Mouse (Mus musculus) heart, postnatal 0 days (tissue): ENCODE measurements around the gene Cers3. TPM values are rescaled to one million over a fixed set of nuclear protein-coding genes. Genes with fewer than 3 reads are reported as not detected.

Experiments used
- ATAC-seq: fragments of 200-750 bp; cut with Nextera tagmentation; 2 replicates; pipeline ENCODE4 v1.8.0; 2017; ENCODE audit warnings: low read depth, moderate number of reproducible peaks, moderate library complexity; ENCODE audit not compliant: insufficient read depth
- DNase-seq: peaks from one replicate; pipeline ENCODE4 v3.0.0-alpha.2; 2016; ENCODE audit warnings: low spot score
- H3K27ac ChIP-seq: fragments of 300-500 bp; sonication (generic); 2 replicates; pipeline ENCODE4 v1.5.1; 2014; ENCODE audit warnings: low read depth, mild to moderate bottlenecking
- H3K27me3 ChIP-seq: fragments of 300-500 bp; sonication (generic); 2 replicates; pipeline ENCODE4 v1.6.1; 2014; ENCODE audit warnings: low read length, mixed read lengths; ENCODE audit not compliant: control insufficient read depth, insufficient read depth
- H3K36me3 ChIP-seq: fragments of 300-500 bp; sonication (generic); replicated peaks from 2 replicates; pipeline ENCODE4 v1.6.1; 2014; ENCODE audit warnings: low read length, mixed read lengths; ENCODE audit not compliant: control insufficient read depth, insufficient read depth
- H3K4me1 ChIP-seq: fragments of 300-500 bp; sonication (generic); 2 replicates; pipeline ENCODE4 v1.6.1; 2014; ENCODE audit warnings: antibody characterized with exemption; ENCODE audit not compliant: control insufficient read depth, insufficient read depth
- H3K4me2 ChIP-seq: fragments of 300-500 bp; sonication (generic); 2 replicates; pipeline ENCODE4 v1.6.1; 2014; ENCODE audit warnings: low read depth, mild to moderate bottlenecking, low read length, moderate library complexity
- H3K4me3 ChIP-seq: fragments of 300-500 bp; sonication (generic); 2 replicates; pipeline ENCODE4 v1.5.1; 2014; ENCODE audit warnings: low read depth, low read length
- H3K9ac ChIP-seq: fragments of 300-500 bp; sonication (generic); replicated peaks from 2 replicates; pipeline ENCODE4 v1.6.1; 2014; ENCODE audit warnings: low read depth, low read length, mixed read lengths
- H3K9me3 ChIP-seq: fragments of 300-500 bp; sonication (generic); replicated peaks from 2 replicates; pipeline ENCODE4 v1.6.1; 2016; ENCODE audit warnings: low read length; ENCODE audit not compliant: control insufficient read depth
- CTCF ChIP-seq: IDR thresholded peaks from 2 replicates; pipeline ENCODE4 v1.5.1; 2016; ENCODE audit warnings: antibody characterized with exemption, control low read depth, low read depth
- EP300 ChIP-seq: IDR thresholded peaks from 2 replicates; pipeline ENCODE4 v1.6.1; 2016; ENCODE audit warnings: antibody characterized with exemption, low read depth
- WGBS: fragments of 180-500 bp; shearing (Covaris S2); extraction: QIAGEN DNeasy Blood & Tissue Kit; methylation state at CpG from one replicate; pipeline ENCODE4 v1.1.7; 2014; 5-methylcytosine and 5-hydroxymethylcytosine counted together
- polyA plus RNA-seq: library from polyadenylated mRNA; unstranded; fragments of >200 nt; fragmentation: Nextera tagmentation; extraction: Ambion mirVana; gene quantifications from 2 replicates; pipeline ENCODE4 v1.2.1, GENCODE M21; 2015
- total RNA-seq: library from RNA; depleted of rRNA; stranded (reverse); fragments of >200 nt; gene quantifications from 2 replicates; pipeline ENCODE4 v1.2.3, GENCODE M21; 2014; ENCODE audit warnings: low replicate concordance

The Cers3 gene
- total and polyA plus RNA-seq, 2 experiments from 2014 or later, result 0.19 to 9.5 TPM

- no peak overlapping the region for H3K4me3 ChIP-seq
- H3K36me3 ChIP-seq, result no peaks in the 10 kb centered on the region
- H3K9ac ChIP-seq, result no peak overlapping the region
- H3K4me1 ChIP-seq, result peaks cover 2% of the 10 kb centered on the region
- H3K27me3 ChIP-seq, result no peaks in the 10 kb centered on the region
- TF ChIP-seq EP300 (no peak), CTCF (no peak)
- no peaks in the 10 kb centered on the region for H3K9me3 ChIP-seq
- no peak for DNase-seq
- WGBS, result 73% methylated on average over 3 of the region's 3 CpGs
- H3K4me2 ChIP-seq, result no peak overlapping the region
- H3K27ac ChIP-seq, result no peak overlapping the region
- no peak for ATAC-seq
Observed at GRCm38 (mm10) chr7:66806801-66807200, 63.5 kb downstream of the Cers3 start.

GRCm38 (mm10) chr7:66810436-66810835 is 67.1 kb downstream of the Cers3 start:
- no peak for ATAC-seq
- DNase-seq, result no peak
- Histone ChIP-seq H3K4me1 (no peaks in the 10 kb centered on the region), H3K4me3 (no peak overlapping the region), H3K36me3 (no peaks in the 10 kb centered on the region), H3K9me3 (no peaks in the 10 kb centered on the region), H3K4me2 (no peak overlapping the region), H3K9ac (no peak overlapping the region), H3K27me3 (no peaks in the 10 kb centered on the region), H3K27ac (no peak overlapping the region)
- TF ChIP-seq EP300 (no peak), CTCF (no peak)
- WGBS, result 92% methylated on average over 7 of the region's 7 CpGs

- Histone ChIP-seq H3K27me3 (no peaks in the 10 kb centered on the region), H3K4me2 (no peak overlapping the region), H3K4me3 (no peak overlapping the region), H3K4me1 (no peaks in the 10 kb centered on the region), H3K9me3 (no peaks in the 10 kb centered on the region), H3K36me3 (no peaks in the 10 kb centered on the region), H3K27ac (no peak overlapping the region), H3K9ac (no peak overlapping the region)
- WGBS, result 70% methylated on average over 1 of the region's 1 CpGs
- ATAC-seq (no peak), DNase-seq (no peak)
- no peak for TF ChIP-seq EP300
- TF ChIP-seq CTCF, result no peak
Observed at GRCm38 (mm10) chr7:66811294-66811693, 68.0 kb downstream of the Cers3 start.

GRCm38 (mm10) chr7:66812289-66812688 is 69.0 kb downstream of the Cers3 start:
- DNase-seq (no peak), ATAC-seq (no peak)
- Histone ChIP-seq H3K27me3 (no peaks in the 10 kb centered on the region), H3K4me2 (no peak overlapping the region), H3K9me3 (no peaks in the 10 kb centered on the region), H3K4me1 (no peaks in the 10 kb centered on the region), H3K36me3 (no peaks in the 10 kb centered on the region), H3K4me3 (no peak overlapping the region), H3K27ac (no peak overlapping the region), H3K9ac (no peak overlapping the region)
- TF ChIP-seq CTCF (no peak), EP300 (no peak)
- WGBS, result 90% methylated on average over 4 of the region's 4 CpGs

- Histone ChIP-seq H3K9me3 (no peaks in the 10 kb centered on the region), H3K9ac (no peak overlapping the region), H3K4me3 (no peak overlapping the region), H3K27me3 (no peaks in the 10 kb centered on the region), H3K4me1 (no peaks in the 10 kb centered on the region), H3K36me3 (no peaks in the 10 kb centered on the region), H3K4me2 (no peak overlapping the region), H3K27ac (no peak overlapping the region)
- WGBS, result 42% methylated on average over 9 of the region's 9 CpGs
- DNase-seq, result no peak
- no peak for ATAC-seq
- TF ChIP-seq CTCF (no peak), EP300 (no peak)
Observed at GRCm38 (mm10) chr7:66812737-66813136, 69.4 kb downstream of the Cers3 start.

DNA sequence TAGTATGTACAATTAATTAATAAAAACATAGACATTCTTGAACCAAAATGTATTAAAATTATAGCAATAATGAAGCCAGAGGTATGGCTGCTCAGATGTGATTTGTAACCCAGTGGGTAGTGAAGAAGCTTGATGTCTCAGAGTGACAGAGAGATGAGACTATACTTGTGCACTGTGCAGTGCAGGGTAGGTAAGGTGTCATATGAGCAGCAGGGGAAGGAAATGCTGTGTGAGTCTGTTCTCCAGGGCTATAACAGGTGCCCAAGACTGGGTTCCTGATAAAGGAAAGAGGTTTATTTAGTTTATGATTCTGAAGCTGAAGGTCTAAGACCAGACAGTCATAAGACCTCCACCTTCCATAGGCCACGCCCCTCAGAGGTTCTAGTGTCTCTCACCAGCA is 69.9 kb downstream of the Cers3 start:
- DNase-seq (no peak), ATAC-seq (no peak)
- Histone ChIP-seq H3K4me2 (no peak overlapping the region), H3K9me3 (no peaks in the 10 kb centered on the region), H3K36me3 (no peaks in the 10 kb centered on the region), H3K4me1 (no peaks in the 10 kb centered on the region), H3K4me3 (no peak overlapping the region), H3K27me3 (no peaks in the 10 kb centered on the region), H3K9ac (no peak overlapping the region), H3K27ac (no peak overlapping the region)
- 68% methylated on average over 1 of the region's 1 CpGs for WGBS
- TF ChIP-seq CTCF (no peak), EP300 (no peak)
